Mouse (Mus musculus) testis, postnatal 14 days (tissue): ENCODE measurements around the gene Cgnl1.
"Not testable (repeated sequence)": the region's sequence is repeated elsewhere in the genome, so short reads cannot be mapped to it uniquely, and the experiment has no call there.

Experiments used
- DNase-seq: peaks from one replicate; pipeline ENCODE4 v3.0.0; 2021; ENCODE audit warnings: low spot score

Cgnl1 gene

DNA sequence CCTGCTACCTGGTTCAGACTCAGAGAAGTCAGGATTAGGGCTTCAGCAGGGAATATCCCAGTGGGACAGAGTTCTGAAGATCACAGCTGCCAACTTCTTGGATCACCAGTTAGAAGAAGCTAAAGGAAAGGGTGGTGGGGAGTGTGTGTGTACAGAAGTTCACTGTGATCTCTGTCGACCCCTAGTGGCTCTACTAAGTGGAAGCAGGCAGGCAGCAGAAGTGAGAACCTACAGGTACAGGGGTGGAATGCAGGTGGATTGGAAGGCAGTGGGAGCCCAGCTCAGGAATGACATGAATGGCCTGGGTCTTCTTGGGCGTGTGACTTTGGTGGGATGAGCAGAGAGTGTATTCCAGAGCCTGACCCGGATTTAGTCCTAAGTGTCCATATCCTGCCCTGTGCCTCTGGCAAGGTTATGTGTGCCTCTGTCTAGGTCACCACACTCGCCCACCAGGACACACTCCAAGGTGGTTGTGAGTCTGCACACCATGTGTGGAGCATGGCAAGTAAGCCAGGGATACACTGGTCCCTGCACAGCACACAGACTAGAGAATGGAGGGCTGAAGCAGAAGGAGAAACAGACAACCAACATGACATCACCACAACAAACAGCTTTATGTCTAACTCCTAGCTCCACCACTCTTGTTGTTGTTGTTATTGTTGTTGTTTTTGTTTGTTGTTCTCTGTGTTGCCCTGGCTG is 147.4 kb downstream of the Cgnl1 start:
- no peak for DNase-seq

- peak; percentile 62 for DNase-seq
Measured at GRCm38 (mm10) chr9:71622593-71622992, 148.8 kb downstream of the Cgnl1 start.

- no peak for DNase-seq
Measured at GRCm38 (mm10) chr9:71621968-71622367, 149.4 kb downstream of the Cgnl1 start.

DNA sequence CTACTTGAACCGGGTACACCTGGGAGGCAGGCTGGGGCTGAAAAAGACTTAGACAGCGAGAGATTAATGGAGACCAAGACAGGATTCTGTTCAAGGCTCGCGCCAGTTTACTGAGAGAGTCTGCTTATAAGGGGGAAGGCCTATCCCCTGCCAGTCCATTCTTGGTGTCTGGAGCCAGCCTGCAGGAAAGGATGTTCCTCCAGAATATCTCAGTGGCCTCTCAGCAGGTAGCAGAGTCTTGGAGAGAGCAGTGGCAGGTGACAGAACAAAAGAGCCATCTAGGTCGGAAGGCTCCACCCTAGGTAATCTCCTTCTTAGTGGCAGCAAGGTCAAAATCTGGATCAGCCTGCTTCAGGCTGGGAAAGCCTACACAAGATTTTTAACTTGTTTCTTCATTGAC is 151.3 kb downstream of the Cgnl1 start:
- not testable (repeated sequence) for DNase-seq

DNA sequence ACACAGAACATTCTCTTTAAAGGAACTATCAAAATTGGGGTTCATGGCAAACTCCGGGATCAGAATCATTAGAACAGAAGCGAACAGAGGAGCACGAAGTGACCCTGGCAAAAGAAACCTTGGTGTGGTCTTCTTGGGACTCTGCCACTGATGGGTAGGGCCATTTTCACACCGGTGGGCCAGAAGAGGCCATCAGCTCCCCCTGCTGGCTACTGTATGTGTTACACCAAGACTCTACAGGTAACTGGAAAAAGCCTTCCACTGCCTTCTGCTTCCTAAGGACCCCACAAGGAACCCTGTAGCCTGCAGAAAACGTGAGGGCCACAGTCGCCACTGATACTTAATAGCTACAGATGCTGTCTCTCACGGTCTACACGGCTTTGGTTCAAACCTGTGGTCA is 154.0 kb downstream of the Cgnl1 start:
- DNase-seq, result no peak

GRCm38 (mm10) chr9:71616185-71616584 is 155.2 kb downstream of the Cgnl1 start:
- peak; percentile 54 for DNase-seq

GRCm38 (mm10) chr9:71614643-71615042 is 156.8 kb downstream of the Cgnl1 start:
- peak; percentile 67 for DNase-seq

DNA sequence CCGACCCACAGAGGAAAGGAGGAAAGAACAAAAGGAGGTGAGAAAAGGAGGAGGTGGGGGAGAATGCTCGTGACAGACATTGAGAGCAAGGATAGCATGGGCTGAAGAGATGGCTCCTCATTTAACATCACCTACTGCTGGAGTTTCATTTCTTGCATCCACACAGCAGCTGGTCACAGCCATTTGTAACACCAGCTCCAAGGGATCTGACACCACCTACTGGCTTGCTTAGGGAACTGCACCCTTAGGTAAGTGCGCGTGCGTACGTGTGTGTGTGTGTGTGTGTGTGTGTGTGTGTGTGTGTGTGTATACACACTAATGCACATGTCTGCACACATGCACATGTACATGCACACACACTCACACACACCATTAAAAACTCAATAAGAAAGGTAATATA is 158.4 kb downstream of the Cgnl1 start:
- DNase-seq, result no peak

DNA sequence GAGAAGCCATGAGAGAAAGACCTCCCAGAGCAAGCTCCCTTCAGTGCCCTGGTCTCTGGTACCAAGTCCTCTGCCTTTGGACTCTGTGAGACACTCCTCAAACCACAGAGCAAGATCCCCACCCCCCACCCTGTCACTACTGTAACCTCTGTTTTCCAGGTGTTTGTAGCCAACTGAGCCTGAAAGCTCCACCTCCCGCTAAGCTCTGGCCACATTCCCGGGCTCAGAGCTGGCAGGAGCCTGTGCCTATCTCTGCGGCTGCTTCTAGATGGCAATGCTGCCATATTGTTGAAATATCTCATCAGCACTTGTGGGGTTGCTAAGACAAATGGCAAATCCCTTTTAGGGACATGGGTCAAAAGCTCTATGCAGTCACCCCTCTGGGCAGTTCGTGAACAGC is 159.5 kb downstream of the Cgnl1 start:
- DNase-seq, result no peak

- no peak for DNase-seq
Measured at GRCm38 (mm10) chr9:71609010-71609409, 162.4 kb downstream of the Cgnl1 start.

GRCm38 (mm10) chr9:71606296-71607057 is 164.9 kb downstream of the Cgnl1 start:
- peak; percentile 36 for DNase-seq

GRCm38 (mm10) chr9:71604914-71605635 is 166.3 kb downstream of the Cgnl1 start:
- peak; percentile 66 for DNase-seq

- no peak for DNase-seq
Measured at GRCm38 (mm10) chr9:71599861-71600260, 171.5 kb downstream of the Cgnl1 start.

- no peak for DNase-seq
Measured at GRCm38 (mm10) chr9:71596888-71597287, 174.5 kb downstream of the Cgnl1 start.

DNA sequence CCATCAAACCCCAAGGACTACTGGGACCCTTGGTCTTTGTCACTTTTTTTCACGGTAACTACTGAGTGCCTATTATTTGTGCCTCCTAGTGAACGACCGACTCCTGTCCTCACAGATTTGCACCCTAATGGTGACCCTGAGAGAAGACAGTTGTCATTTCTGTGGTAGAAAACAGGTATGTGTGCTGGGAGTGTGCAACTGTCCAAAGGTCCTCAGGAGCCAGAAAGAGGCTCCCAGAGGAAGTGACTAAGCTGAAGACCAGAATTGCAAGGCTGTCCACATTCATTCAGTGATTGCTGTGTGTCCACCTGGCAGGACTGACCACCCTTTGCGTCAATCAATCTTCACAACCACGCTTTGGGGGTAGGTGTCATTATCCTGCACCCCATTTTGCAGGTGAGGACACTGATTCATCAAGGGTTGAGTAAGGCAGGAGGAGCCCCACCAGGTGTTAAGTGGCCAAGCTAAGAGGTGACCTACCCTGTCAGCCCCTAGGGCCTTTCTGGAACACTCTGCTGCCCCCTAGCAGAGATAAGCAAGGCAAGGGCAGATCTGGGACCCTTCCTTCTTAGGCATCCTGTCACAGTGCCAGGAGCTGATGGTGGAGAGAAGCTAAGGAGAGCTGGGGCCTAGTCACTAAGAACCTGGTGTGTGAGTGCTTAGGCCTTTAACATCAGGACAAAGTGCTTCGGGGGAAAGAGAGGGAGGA is 178.7 kb downstream of the Cgnl1 start:
- DNase-seq, result no peak

DNA sequence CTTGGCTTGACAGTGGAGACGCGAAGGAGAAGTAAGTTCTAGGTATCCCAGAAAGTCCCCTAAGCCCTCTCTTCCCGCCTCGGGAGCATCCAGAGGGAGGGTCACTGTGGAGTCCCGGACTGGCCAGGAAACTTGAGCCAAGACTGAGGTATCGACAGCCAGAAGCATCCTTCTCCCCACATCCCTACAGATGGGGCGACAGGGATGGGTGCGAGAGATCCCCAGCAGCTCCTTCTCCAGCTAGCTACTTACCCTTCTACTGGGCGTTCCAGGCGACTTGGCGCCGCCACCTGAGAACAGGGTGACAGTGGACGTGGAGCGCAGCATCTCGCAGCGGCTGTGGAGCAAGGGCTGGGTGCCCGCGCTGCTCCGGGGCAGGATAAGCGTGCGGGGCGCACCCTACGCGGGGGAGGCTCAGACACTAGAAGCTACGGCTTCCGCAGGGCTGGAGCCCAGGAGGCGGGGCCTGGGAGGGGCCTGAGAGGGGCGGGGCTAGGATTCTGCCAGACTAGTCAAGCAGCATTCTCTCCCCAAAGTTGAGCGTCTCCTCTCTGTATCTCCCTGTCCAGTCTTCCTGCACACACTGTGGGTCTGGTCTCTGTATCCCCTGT is 179.4 kb downstream of the Cgnl1 start, which contains the start of gene Myzap:
TSS of gene Myzap (minus strand) at position 423 of the 611 bp plus-strand sequence.
- DNase-seq, result peak; percentile 88

DNA sequence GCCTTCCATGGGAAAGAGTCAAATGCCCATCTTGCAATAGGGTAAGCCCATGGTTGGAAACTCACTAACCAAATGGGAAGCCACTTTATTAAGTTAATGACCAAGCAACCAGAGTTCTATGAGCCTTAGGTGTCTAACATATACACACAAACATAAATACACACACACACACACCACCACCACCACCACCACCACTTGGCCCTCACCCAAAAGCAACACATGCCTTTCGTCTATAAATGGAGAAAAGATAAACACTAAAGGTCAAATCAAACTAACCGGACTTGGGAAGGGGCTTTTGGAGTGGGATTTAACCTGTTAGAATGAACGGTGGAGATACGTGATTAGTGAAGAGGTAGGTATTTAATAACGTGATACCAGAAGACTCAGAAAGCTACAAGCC is 180.3 kb downstream of the Cgnl1 start:
- no peak for DNase-seq

DNA sequence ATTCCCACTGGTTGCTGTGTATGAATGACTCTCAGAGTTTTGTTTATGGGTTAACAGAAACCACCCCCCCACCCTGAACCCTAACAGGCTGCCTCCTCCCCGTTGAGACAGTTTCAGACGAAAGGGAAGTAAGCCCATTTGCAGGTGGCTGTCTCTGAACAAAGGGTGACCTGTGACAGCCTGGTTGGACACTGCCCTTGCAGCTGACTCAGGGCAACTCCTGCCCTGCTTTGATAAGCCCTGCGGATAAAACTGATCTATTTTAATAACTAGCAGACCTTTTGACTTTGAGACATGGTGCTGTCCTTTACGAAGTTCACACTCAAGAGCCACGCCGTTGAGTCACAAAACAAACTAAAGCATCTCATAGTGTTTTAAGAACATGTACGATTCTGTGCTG is 181.6 kb downstream of the Cgnl1 start:
- DNase-seq, result no peak

GRCm38 (mm10) chr9:71588930-71589592 is 182.3 kb downstream of the Cgnl1 start:
- no peak for DNase-seq

GRCm38 (mm10) chr9:71586408-71586807 is 185.0 kb downstream of the Cgnl1 start:
- DNase-seq, result no peak

DNA sequence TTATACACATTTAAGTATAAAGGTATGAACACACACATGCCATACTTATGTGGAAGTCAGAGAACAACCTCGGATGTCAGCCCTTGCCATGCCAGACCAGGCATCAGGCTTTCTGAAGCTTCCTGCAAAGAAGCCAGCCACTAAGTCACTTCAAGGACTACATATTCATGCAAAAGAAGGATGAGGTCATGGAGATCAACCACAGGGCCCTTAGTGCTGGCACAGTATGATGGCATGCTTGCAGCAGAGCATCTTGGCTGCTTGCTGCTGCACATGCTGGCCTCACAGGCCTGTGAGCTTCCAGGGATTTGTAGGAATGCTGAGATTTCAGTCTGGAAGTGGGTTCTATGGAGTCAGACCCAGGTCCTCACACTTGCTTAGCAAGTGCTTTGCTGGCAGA is 188.6 kb downstream of the Cgnl1 start:
- no peak for DNase-seq
